Mouse (Mus musculus) right cerebral cortex, postnatal 14 days (tissue): ENCODE data around the gene Eps8.
A peak's percentile ranks its signal among the peaks of the same experiment; 100 is the strongest.

Experiments
- DNase-seq: peaks from one replicate; pipeline ENCODE4 v3.0.0; 2022

Gene Eps8

GRCm38 (mm10) chr6:137608160-137608930 lies 46.3 kb downstream of the Eps8 start:
- DNase-seq = no peak

DNA sequence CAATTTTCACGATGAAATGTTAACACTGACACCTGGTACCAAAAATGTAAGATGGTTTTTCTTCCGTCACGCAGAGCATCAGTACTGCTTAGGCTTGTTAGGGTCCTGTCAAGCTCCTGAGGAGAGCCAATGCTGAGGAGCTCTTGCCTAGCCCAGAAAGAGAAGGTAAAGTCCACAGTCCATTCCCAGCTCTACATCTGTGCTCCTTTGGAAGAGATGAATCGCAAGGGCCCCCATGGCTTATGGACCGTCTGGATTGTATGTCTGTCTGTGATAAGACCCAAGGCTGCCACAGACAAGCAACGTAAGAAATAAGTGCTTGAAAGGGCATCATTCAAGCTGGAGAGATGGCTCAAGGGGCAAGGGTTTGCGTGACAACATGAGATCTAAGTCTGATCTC lies 48.1 kb downstream of the Eps8 start:
- no peak for DNase-seq

DNA sequence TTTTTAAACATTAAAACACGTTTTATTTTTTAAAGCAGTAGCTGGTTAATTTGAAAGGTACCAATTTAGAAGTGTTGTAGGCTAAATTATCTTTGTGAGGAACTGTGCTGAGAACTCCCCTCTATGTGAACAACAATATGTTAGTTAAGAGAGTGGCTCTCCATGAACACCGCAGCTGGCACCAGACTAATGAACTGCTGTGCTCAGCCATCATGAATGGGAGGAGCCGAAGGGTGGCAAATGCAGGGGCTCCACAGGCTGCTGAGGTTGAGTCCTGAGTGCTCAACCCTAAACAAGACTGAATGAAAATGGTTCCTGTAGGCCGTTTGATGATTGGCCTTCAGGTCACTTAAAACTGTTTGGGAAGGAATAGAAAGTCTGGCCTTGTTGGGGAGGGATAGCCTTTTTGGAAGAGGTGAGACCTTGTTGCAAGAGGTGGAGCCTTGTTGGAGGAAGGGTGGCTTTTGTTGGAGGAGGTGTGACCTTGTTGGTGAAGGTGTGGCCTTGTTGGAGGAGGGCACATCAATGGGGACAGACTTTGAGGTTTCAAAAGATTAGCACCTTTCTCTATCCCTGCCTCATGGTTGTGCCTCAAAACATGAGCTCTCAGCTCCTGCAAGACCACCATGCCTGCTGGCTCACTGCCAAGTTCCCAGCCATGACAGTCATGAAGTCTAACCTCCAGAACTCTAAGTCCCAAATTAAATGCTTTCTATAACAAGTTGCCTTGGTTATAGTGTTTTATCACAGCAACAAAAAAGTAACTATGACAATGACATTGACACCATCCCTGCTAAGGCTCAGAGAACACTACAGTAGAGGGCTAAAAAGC lies 50.0 kb downstream of the Eps8 start:
- DNase-seq = no peak

DNA sequence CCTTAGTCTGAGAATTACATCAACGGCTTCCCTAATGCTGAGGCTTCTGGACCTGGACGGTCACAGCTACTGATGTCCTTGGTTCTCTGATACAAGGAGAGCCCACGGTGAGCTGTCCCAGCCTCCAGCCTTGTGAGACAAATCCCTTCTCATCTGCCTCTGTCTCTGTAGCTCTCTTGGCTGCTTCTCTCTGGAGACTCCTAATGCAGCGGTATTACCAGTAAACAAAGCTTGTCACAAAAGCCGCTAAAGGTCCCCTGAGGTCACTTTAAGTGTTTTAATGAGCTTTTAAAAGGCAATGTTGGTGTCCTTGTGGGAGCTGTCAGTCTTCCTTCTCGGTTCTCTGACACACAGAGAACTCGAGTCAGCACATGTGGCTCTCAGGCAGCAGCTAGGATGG lies 56.4 kb downstream of the Eps8 start:
- no peak for DNase-seq

GRCm38 (mm10) chr6:137597442-137598058 lies 57.1 kb downstream of the Eps8 start:
- no peak for DNase-seq

- DNase-seq = no peak
Observed at GRCm38 (mm10) chr6:137592582-137592981, 62.1 kb downstream of the Eps8 start.

DNA sequence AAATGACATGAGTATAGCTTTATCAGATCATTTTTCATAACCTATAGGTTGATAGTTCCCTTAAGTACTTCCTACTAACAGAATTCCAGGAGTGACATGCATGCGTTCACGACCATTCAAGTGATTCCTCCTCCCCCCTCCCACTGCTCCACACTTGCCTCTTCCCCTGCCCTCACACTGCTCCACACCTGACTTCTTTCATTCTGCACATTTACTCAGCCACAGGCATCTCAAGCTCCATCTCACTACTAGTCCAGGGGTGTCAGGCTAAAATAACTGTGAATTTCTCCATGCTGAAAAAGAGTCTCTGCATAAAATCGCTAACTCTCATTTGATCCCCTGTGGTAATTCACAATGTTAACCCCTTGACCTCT lies 65.4 kb downstream of the Eps8 start:
- DNase-seq = no peak

GRCm38 (mm10) chr6:137588481-137589244 lies 66.0 kb downstream of the Eps8 start:
- DNase-seq = peak; percentile 34

GRCm38 (mm10) chr6:137587866-137588265 lies 66.8 kb downstream of the Eps8 start:
- DNase-seq = no peak

DNA sequence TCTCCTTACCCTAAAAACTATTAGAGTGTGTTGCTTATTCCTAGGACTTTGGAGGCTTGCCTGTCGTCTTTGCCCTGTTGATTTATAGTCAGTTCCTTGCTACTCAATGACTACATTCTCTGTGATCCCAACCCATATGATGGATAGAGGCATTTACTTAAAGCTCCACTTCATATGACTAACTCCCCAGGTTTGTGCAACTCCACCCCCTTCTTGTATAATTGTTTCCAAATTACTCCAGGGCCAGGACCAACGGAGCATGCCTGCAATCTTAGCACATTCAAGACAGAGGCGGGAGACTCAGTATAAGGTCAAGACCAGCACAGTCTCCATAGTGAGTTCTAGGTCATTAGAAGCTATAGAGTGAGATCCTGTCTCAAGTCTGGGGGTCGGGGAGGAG lies 69.4 kb downstream of the Eps8 start:
- DNase-seq = no peak

DNA sequence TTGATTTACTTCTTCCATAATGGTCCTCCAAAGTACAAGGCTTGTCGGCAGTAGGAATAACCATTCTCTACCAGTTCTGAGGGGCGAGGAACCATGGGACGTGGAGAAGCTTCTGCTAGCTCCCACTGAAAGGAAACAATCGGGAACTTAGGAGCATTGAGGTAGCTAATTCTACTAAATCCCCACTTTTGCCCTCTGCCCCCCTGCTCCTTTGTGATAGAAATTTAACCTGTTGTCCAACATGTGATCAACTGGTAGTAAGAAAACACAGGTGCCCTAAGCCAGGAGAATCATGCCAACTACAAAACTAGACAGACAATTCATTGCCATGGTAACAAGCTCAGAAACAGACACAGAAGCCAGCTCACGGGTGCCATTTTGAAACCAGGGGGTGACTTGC lies 71.6 kb downstream of the Eps8 start:
- DNase-seq = no peak

DNA sequence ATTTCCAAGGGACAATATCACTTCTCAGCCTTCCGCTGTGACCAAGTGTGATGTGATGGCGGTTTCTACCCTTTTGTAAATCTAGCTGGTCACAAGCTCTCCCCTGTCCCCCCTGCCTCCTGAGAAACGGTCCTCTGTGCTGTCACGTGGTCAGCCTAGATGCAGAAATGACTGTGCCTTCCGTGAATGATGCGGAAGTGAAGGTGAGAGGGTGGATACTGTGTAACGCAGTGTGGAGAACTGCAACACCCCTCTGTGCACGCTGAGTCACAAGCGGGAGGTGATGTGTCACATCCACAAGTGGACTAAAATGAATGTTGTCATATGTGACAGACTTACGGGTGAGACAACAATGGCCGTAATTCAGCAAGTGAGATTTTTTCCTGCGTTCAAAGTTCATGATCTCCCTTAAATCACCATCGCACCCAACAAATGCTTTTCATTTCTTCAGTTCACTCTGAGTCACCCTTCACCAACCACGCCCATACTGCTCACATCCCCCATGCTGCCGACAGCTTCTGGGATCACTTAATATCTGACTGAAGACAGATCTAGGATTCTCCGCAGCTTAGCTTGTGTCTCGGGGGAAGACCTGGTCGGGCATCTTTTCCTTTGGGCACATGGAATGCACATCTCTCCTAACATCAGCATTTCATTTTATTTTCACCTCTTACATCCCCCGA lies 72.3 kb downstream of the Eps8 start:
- no peak for DNase-seq

- DNase-seq = no peak
Observed at GRCm38 (mm10) chr6:137581331-137582010, 73.2 kb downstream of the Eps8 start.

GRCm38 (mm10) chr6:137580503-137580902 lies 74.2 kb downstream of the Eps8 start:
- no peak for DNase-seq

- DNase-seq = no peak
Observed at GRCm38 (mm10) chr6:137576670-137577371, 77.9 kb downstream of the Eps8 start.

DNA sequence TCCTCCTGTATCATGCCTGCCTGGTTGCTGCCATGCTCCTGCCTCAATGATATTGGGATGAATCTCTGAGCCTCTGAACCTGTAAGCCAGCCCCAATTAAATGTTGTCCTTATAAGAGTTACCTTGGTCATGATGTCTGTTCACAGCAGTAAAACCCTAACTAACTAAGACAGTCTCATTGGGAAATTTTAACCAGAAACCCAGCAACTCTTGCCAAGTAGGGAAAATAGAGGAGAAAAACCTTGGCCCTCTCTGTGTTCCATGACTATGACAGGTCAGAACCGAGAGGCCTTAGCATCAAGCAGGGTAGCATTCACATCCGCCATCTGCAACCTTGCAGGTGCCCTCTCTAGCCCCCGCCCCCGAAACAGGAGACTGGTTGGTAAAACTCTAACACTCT lies 78.6 kb downstream of the Eps8 start:
- no peak for DNase-seq

DNA sequence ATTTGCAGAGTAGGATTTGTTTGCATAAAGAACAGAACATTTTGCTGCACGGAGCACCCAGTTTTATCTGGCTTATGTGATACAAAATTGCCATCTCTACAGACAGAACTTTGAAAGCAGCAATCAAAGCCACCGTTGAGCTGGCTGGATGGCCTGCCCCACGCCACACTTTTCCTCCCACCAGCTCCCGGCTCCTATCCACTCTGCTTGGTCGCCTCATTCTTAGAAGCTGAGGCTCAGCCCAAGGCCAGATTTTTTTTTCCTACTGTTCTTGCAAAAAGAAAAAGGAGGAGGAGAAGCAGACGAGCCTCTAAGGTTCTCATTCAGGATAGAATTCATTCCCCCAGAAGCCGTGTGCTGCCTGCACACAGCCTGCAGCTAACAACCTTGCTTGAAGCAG lies 80.8 kb downstream of the Eps8 start:
- no peak for DNase-seq

- DNase-seq = no peak
Observed at GRCm38 (mm10) chr6:137570718-137571131, 84.0 kb downstream of the Eps8 start.

DNA sequence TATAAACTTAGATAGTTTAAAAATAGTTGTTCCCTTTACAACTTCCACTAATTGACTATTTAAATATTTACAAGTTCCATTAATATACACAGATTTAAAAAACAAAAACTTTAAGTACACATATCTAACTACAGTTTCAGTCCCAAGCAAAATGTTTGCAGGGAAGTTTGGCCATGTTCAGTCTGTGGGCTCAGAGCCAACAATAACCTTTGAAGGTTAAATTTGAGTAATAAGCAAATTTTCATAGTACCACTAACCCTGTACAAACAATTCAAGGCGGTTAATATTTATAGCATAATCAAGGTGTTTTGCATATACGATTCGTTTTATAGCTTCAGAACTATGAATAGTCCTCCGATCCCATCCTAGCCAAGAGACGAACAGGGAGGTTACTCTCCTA lies 84.7 kb downstream of the Eps8 start:
- DNase-seq = no peak

GRCm38 (mm10) chr6:137569071-137569470 lies 85.6 kb downstream of the Eps8 start:
- DNase-seq = no peak

DNA sequence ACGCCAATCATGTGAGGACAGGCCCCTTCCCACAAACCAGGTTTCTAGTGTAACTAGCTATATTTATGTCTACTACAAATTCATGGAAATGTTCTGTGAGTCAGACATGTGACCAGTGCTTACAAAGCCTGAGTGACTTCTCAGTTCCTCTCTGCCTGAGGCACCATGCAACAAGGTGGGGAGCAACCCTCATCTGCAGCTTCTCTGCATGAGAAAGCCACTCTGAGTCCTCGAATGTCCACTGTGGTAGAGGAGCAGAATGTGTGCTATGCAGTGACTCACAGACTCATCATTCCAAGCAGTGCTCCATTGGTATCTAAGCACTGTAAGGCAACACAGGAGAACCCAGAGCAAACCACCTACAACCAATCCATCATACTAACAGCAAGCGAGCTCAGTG lies 88.8 kb downstream of the Eps8 start:
- DNase-seq = no peak
